8 mouse cellular contexts compared by ENCODE assay signal in the genomic region with DNA sequence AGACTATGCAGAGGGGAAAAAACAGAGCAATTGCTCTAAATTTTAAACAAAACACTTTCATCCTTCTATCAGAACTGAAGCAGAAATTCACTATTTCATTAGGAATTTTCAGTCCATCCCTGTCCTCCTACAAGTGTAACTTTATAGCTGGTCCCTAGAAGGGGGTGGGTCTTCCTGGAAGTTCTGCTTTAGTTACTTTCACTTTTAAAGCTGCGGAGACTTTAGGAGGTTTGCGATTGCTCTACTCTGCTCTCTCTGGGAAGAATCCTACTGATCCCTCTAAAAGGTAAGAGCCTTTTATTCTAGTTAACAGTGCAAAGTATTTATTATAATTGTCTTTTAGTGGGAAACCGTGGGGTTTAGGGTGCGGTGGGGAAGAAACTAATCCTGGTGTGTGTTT. TPM values are rescaled to one million over a fixed set of nuclear protein-coding genes. Genes with fewer than 3 reads are reported as not detected.
DNase-seq lines count a peak whose midpoint lies in the region; ATAC-seq and TF ChIP-seq lines count a peak whose summit lies in the region.

Gene Vwa5a, plus strand, starts transcription at position 167 of the 400 bp plus-strand sequence.

- WGBS in forebrain, embryonic 13.5 days = 3% methylated on average over 4 of the region's 4 CpGs
- 2% methylated on average over 4 of the region's 4 CpGs for WGBS in limb, embryonic 12.5 days
- 3% methylated on average over 4 of the region's 4 CpGs for WGBS in midbrain, embryonic 16.5 days

- peak within 1 kb of the TSS; percentile 57 for H3K4me2 ChIP-seq in forebrain, embryonic 13.5 days
- peak within 1 kb of the TSS; percentile 72 for H3K4me2 ChIP-seq in limb, embryonic 12.5 days
- H3K4me2 ChIP-seq in midbrain, embryonic 16.5 days (ENCODE audit: low read length) = peak within 1 kb of the TSS; percentile 36

- peak; percentile 10 to 25 for DNase-seq in layer of hippocampus, adult 2 months (ENCODE audit: low spot score in 2 of 2)
- no peak for DNase-seq in layer of hippocampus, postnatal 10 days (ENCODE audit: low spot score in 2 of 2)
- DNase-seq in adrenal gland, postnatal 25 days = no peak
- peak; percentile 16 to 39 for DNase-seq in heart, postnatal 36 days
- no peak for DNase-seq in thymus, postnatal 25 days

- peak within 1 kb of the TSS; percentile 51; the same call in 1 of the 2 replicates for H3K9ac ChIP-seq in forebrain, embryonic 13.5 days
- H3K9ac ChIP-seq in limb, embryonic 12.5 days (replicated peaks) = peak within 1 kb of the TSS; percentile 54
- no peak within 1 kb of the TSS for H3K9ac ChIP-seq in midbrain, embryonic 16.5 days (ENCODE audit: low read depth, low read length)

- H3K4me1 ChIP-seq in forebrain, embryonic 13.5 days = peaks cover 9% of the 10 kb centered on the region; the same call in 1 of the 2 replicates
- H3K4me1 ChIP-seq in limb, embryonic 12.5 days (replicated peaks) = peaks cover 9% of the 10 kb centered on the region
- no peaks in the 10 kb centered on the region; the same call in 1 of the 2 replicates for H3K4me1 ChIP-seq in midbrain, embryonic 16.5 days (ENCODE audit: control insufficient read depth, insufficient read depth, low read length)

- H3K4me3 ChIP-seq in layer of hippocampus, adult 2 months = peak within 1 kb of the TSS; percentile 62
- H3K4me3 ChIP-seq in forebrain, embryonic 13.5 days = peak within 1 kb of the TSS; percentile 41
- H3K4me3 ChIP-seq in limb, embryonic 12.5 days (replicated peaks) = peak within 1 kb of the TSS; percentile 52
- H3K4me3 ChIP-seq in midbrain, embryonic 16.5 days (ENCODE audit: low read depth, low read length) = peak within 1 kb of the TSS; percentile 36

- H3K27me3 ChIP-seq in forebrain, embryonic 13.5 days = no peaks in the 10 kb centered on the region
- no peaks in the 10 kb centered on the region for H3K27me3 ChIP-seq in limb, embryonic 12.5 days
- no peaks in the 10 kb centered on the region for H3K27me3 ChIP-seq in midbrain, embryonic 16.5 days (ENCODE audit: control insufficient read depth, insufficient read depth, low read depth, low read length)

- intact Hi-C loops in heart, postnatal 36 days (cut with DNase I) = no loop called here

- H3K27ac ChIP-seq in layer of hippocampus, adult 2 months = peak within 1 kb of the TSS; percentile 67
- no peak within 1 kb of the TSS for H3K27ac ChIP-seq in forebrain, embryonic 13.5 days
- H3K27ac ChIP-seq in limb, embryonic 12.5 days = peak within 1 kb of the TSS; percentile 66; the same call in 1 of the 2 replicates
- H3K27ac ChIP-seq in midbrain, embryonic 16.5 days (ENCODE audit: low read length) = no peak within 1 kb of the TSS

- no peaks in the 10 kb centered on the region for H3K9me3 ChIP-seq in forebrain, embryonic 13.5 days (replicated peaks)
- H3K9me3 ChIP-seq in limb, embryonic 12.5 days = no peaks in the 10 kb centered on the region
- H3K9me3 ChIP-seq in midbrain, embryonic 16.5 days (replicated peaks; ENCODE audit: control insufficient read depth, low read length, poor library complexity, severe bottlenecking) = no peaks in the 10 kb centered on the region

- peak; percentile 48; the same call in 1 of the 2 replicates for ATAC-seq in forebrain, embryonic 13.5 days
- peak; percentile 69; the same call in 1 of the 2 replicates for ATAC-seq in limb, embryonic 12.5 days (ENCODE audit: insufficient number of reproducible peaks, insufficient read depth, low FRiP score, low TSS enrichment, low read depth)
- ATAC-seq in midbrain, embryonic 16.5 days = no peak

- no peak for TF ChIP-seq CTCF in layer of hippocampus, adult 2 months (conservative IDR thresholded peaks at IDR 0.05)

- H3K36me3 ChIP-seq in forebrain, embryonic 13.5 days (ENCODE audit: poor library complexity, severe bottlenecking) = no peaks in the 10 kb centered on the region
- H3K36me3 ChIP-seq in limb, embryonic 12.5 days = no peaks in the 10 kb centered on the region
- H3K36me3 ChIP-seq in midbrain, embryonic 16.5 days (ENCODE audit: control insufficient read depth, insufficient read depth, low read length) = no peaks in the 10 kb centered on the region

RNA-seq across cellular contexts. Expression of gene Vwa5a, which starts in this region (rescaled TPM):
- total RNA-seq in layer of hippocampus, adult 2 months (2021) = 10 to 100 TPM in 1 of 2 experiments, 1 to 10 TPM in 1; 9.6 to 14.1 TPM
- total RNA-seq in layer of hippocampus, postnatal 10 days (2021) = 10 to 100 TPM in 1 of 2 experiments, 1 to 10 TPM in 1; 9.3 to 12.0 TPM
- 39.8 and 55.8 TPM in 2 replicates for total RNA-seq in adrenal gland, postnatal 25 days (2021)
- polyA plus RNA-seq in forebrain, embryonic 13.5 days (2015; fragmentation: Nextera tagmentation; extraction: Ambion mirVana) = 4.5 and 6.2 TPM in 2 replicates
- total RNA-seq in heart, postnatal 36 days (2021) = 10 to 100 TPM; 28.7 to 36.1 TPM
- polyA plus RNA-seq in limb, embryonic 12.5 days (2016; fragmentation: Nextera tagmentation; extraction: Ambion mirVana) = 14.2 and 15.9 TPM in 2 replicates
- polyA plus RNA-seq in midbrain, embryonic 16.5 days (2015; fragmentation: Nextera tagmentation; extraction: Ambion mirVana) = 6.0 and 6.2 TPM in 2 replicates

Comparison
In these comparisons a context has a peak if more than half of its experiments do, and no peak if none do; other contexts are left out.
1. DNase-seq: peak in layer of hippocampus, adult 2 months (2 of 2) and heart, postnatal 36 days (2 of 2); none in layer of hippocampus, postnatal 10 days (0 of 2), adrenal gland, postnatal 25 days (single experiment) and thymus, postnatal 25 days (single experiment).
2. H3K27ac ChIP-seq: peak in layer of hippocampus, adult 2 months (single experiment) and limb, embryonic 12.5 days (single experiment); none in forebrain, embryonic 13.5 days (single experiment) and midbrain, embryonic 16.5 days (single experiment).
3. Peak in every context shown above with its lines, with median percentiles within 50 percentile points of each other: H3K4me3 ChIP-seq and H3K4me2 ChIP-seq.